Mouse (Mus musculus) T-cell, adult 66 days (primary cell): Measurements from ENCODE around the gene Olfr172. TPM values are rescaled to one million over a fixed set of nuclear protein-coding genes. Genes with fewer than 3 reads are reported as not detected.

Source experiments
- total RNA-seq, 2 experiments: library from RNA; stranded (reverse); gene quantifications; 3 replicates in 1 of 2; 4 replicates in 1 of 2; pipeline ENCODE4 v1.2.4; 2023

The Olfr172 gene
- total RNA-seq: not detected

GRCm38 (mm10) chr16:58763076-58763475, at the start of gene Olfr172:
TSS of gene Olfr172 (minus strand) at chr16:58763176.

DNA sequence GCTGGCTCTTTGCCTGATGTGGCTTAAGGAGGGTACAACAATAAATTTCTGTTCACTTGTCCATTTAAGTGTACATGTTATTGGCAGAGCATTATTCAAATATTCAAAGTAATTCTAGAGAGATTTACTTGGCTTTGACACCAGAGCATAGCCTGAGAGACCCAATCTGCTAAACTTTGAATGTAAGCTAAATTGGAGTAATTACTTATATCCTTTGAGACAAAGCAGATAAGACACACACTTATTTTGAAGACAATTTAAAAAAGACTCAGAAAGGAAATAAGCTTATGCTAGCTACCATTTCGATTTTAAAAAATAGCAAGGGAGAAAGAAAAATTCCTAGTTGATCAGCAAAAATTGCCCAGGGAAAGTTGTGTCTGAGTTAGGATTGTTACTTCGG, 37.2 kb upstream of the Olfr172 start, which contains the start of gene Olfr173:
TSS of gene Olfr173 (minus strand) at position 101 of the 400 bp plus-strand sequence.

GRCm38 (mm10) chr16:58727477-58728131, 35.4 kb downstream of the Olfr172 start, which contains the start of gene Cldnd1:
TSS of gene Cldnd1 (plus strand) at chr16:58727910.

DNA sequence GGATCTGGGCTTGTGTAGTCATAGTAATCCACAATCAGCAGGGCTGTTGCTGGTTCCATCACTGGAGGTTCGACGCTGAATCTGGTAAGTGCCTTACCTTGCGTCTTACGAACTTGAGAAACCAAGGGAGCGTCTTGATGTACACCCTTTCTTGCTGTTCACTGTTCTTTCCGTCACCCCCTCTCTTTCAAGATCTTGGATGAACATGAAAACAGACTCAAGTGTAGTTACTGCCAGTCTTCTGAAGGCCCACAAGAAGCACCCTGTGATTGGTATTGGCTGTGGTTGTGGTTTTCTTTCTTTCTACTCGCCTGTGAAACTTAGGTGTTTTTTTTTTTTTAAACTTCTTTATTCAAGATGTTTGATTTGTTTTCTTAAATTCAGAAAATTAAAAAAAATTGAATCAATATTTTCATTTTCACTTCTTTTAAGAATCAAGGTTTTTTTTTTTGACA, 44.3 kb downstream of the Olfr172 start, which contains the start of gene Gpr15:
TSS of gene Gpr15 (minus strand) at position 405 of the 455 bp plus-strand sequence.

Other genes starting within 250 kb of the Olfr172 start
- 10 to 100 TPM; 46.7 to 49.7 TPM for gene St3gal6, start 238.9 kb downstream of the Olfr172 start, total RNA-seq
- not detected for gene Gm813, start 146.2 kb downstream of the Olfr172 start, total RNA-seq
- not detected for gene E330017A01Rik, start 124.4 kb downstream of the Olfr172 start, total RNA-seq
- gene Cpox, start 92.9 kb downstream of the Olfr172 start, total RNA-seq: 10 to 100 TPM; 10.8 to 17.5 TPM
- gene Gpr15, start 44.1 kb downstream of the Olfr172 start, total RNA-seq: 1 to 10 TPM in 1 of 2 experiments, under 1 TPM in 1; 0.68 to 1.7 TPM
- gene Cldnd1, start 35.3 kb downstream of the Olfr172 start, total RNA-seq: 10 to 100 TPM; 38.6 to 51.0 TPM
- not detected for gene Olfr173, start 37.1 kb upstream of the Olfr172 start, total RNA-seq
- gene Olfr175-ps1, start 63.6 kb upstream of the Olfr172 start, total RNA-seq: not detected
- not detected for gene Olfr177, start 111.6 kb upstream of the Olfr172 start, total RNA-seq
- gene Olfr178, start 128.9 kb upstream of the Olfr172 start, total RNA-seq: not detected
- not detected for gene Olfr181, start 165.6 kb upstream of the Olfr172 start, total RNA-seq
- not detected for gene Olfr180, start 166.2 kb upstream of the Olfr172 start, total RNA-seq
- not detected for gene Olfr183, start 232.2 kb upstream of the Olfr172 start, total RNA-seq